Mouse (Mus musculus) limb, embryonic 11.5 days (tissue): Measurements from ENCODE around the gene Ffar1. TPM values are rescaled to one million over a fixed set of nuclear protein-coding genes. Genes with fewer than 3 reads are reported as not detected.

ENCODE experiments used
- ATAC-seq: fragments of 200-750 bp; cut with Nextera tagmentation; 2 replicates; pipeline ENCODE4 v1.8.0; 2017; ENCODE audit warnings: low read depth; ENCODE audit not compliant: insufficient number of reproducible peaks, low FRiP score, low TSS enrichment
- DNase-seq: peaks from one replicate; pipeline ENCODE4 v3.0.0-alpha.2; 2015; ENCODE audit warnings: low spot score
- H3K27ac ChIP-seq: fragments of 300-500 bp; sonication (generic); replicated peaks from 2 replicates; pipeline ENCODE4 v1.5.1; 2014; ENCODE audit warnings: low read depth, mild to moderate bottlenecking, low read length
- H3K27me3 ChIP-seq: fragments of 300-500 bp; sonication (generic); 2 replicates; pipeline ENCODE4 v1.6.1; 2014; ENCODE audit warnings: mild to moderate bottlenecking, low read length, mixed read lengths; ENCODE audit not compliant: control insufficient read depth, insufficient read depth
- H3K36me3 ChIP-seq: fragments of 300-500 bp; sonication (generic); 2 replicates; pipeline ENCODE4 v1.6.1; 2014; ENCODE audit warnings: mild to moderate bottlenecking, low read length, moderate library complexity, mixed read lengths; ENCODE audit not compliant: control insufficient read depth, insufficient read depth
- H3K4me1 ChIP-seq: fragments of 300-500 bp; sonication (generic); 2 replicates; pipeline ENCODE4 v1.6.1; 2014; ENCODE audit warnings: low read length, mixed read lengths; ENCODE audit not compliant: control insufficient read depth, insufficient read depth
- H3K4me2 ChIP-seq: fragments of 300-500 bp; sonication (generic); 2 replicates; pipeline ENCODE4 v1.6.1; 2014; ENCODE audit warnings: low read depth, mild to moderate bottlenecking, moderate library complexity; ENCODE audit not compliant: severe bottlenecking
- H3K4me3 ChIP-seq: fragments of 300-500 bp; sonication (generic); 2 replicates; pipeline ENCODE4 v1.5.1; 2014; ENCODE audit warnings: low read depth, low read length
- H3K9ac ChIP-seq: fragments of 300-500 bp; sonication (generic); 2 replicates; pipeline ENCODE4 v1.6.1; 2014; ENCODE audit warnings: mild to moderate bottlenecking, low read length
- H3K9me3 ChIP-seq: fragments of 300-500 bp; sonication (generic); 2 replicates; pipeline ENCODE4 v1.6.1; 2016; ENCODE audit warnings: low read length; ENCODE audit not compliant: control insufficient read depth
- WGBS: fragments of 180-500 bp; shearing (Covaris S2); extraction: QIAGEN DNeasy Blood & Tissue Kit; methylation state at CpG from one replicate; pipeline ENCODE4 v1.1.7; 2014; 5-methylcytosine and 5-hydroxymethylcytosine counted together
- polyA plus RNA-seq: library from polyadenylated mRNA; unstranded; fragments of >200 nt; fragmentation: Nextera tagmentation; extraction: Ambion mirVana; gene quantifications from 2 replicates; pipeline ENCODE4 v1.2.1, GENCODE M21; 2014

Gene Ffar1
- polyA plus RNA-seq, 1 experiment from 2014 or later: not detected

DNA sequence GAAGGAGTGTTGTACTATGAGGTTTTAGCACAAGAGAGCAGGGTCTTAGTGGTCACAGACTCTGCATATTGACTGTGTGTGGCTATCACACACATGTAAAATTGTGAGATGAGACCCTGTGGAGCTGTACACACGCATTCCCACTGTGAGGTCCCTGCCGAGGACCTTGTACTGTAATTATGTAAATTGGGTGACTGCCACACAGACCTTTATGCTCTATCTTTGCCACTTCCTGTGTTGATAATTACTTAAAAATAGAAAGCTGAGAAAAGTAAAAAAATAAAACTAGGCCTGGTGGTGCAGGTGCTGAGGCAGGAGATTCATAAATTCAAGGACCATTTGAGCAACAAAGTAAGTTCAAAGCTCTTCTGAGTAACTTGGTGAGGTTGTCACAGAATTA, 29.3 kb upstream of the Ffar1 start:
- DNase-seq (no peak), ATAC-seq (no peak)
- H3K4me2 ChIP-seq: no peak overlapping the region
- WGBS: 74% methylated on average over 2 of the region's 2 CpGs
- no peak overlapping the region for H3K9ac ChIP-seq
- H3K36me3 ChIP-seq: no peaks in the 10 kb centered on the region
- H3K9me3 ChIP-seq: no peaks in the 10 kb centered on the region
- no peaks in the 10 kb centered on the region for H3K27me3 ChIP-seq
- no peaks in the 10 kb centered on the region for H3K4me1 ChIP-seq
- no peak overlapping the region for H3K27ac ChIP-seq
- H3K4me3 ChIP-seq: no peak overlapping the region

DNA sequence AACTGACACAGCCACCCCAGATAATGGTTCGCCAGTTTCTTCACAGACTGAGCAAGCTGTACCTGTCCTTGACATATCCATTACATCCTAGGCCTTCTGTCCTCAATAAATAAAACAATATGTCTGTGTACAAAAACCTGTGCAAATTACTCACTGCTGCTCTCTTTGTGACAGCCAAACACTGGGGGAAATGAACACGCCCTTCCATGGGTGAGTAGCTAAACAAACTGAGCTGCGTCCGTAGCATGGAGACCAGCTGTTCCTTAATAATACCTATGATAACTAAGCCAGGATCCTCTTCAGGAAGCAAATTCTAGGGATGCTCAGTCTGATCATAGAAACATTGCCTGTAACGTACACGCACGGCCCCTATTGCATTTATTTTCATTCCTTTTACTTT, 27.4 kb upstream of the Ffar1 start:
- no peak for ATAC-seq
- 81% methylated on average over 7 of the region's 7 CpGs for WGBS
- no peaks in the 10 kb centered on the region for H3K36me3 ChIP-seq

GRCm38 (mm10) chr7:30887568-30888188, 26.3 kb upstream of the Ffar1 start:
- Histone ChIP-seq H3K27me3 (no peaks in the 10 kb centered on the region), H3K9me3 (no peaks in the 10 kb centered on the region), H3K27ac (no peak overlapping the region), H3K36me3 (no peaks in the 10 kb centered on the region), H3K4me1 (no peaks in the 10 kb centered on the region), H3K4me3 (no peak overlapping the region), H3K4me2 (no peak overlapping the region), H3K9ac (no peak overlapping the region)
- DNase-seq: no peak
- WGBS: 81% methylated on average over 14 of the region's 14 CpGs
- no peak for ATAC-seq

More for the DNA sequence above, 27.4 kb upstream of the Ffar1 start:
- H3K4me3 ChIP-seq: no peak overlapping the region
- DNase-seq: no peak
- no peak overlapping the region for H3K9ac ChIP-seq
- H3K27ac ChIP-seq: no peak overlapping the region
- no peak overlapping the region for H3K4me2 ChIP-seq
- H3K27me3 ChIP-seq: no peaks in the 10 kb centered on the region
- no peaks in the 10 kb centered on the region for H3K4me1 ChIP-seq
- H3K9me3 ChIP-seq: no peaks in the 10 kb centered on the region

GRCm38 (mm10) chr7:30886852-30887251, 25.5 kb upstream of the Ffar1 start:
- DNase-seq: no peak
- Histone ChIP-seq H3K27me3 (no peaks in the 10 kb centered on the region), H3K9me3 (no peaks in the 10 kb centered on the region), H3K4me3 (no peak overlapping the region), H3K27ac (no peak overlapping the region), H3K4me1 (no peaks in the 10 kb centered on the region), H3K4me2 (no peak overlapping the region), H3K9ac (no peak overlapping the region), H3K36me3 (no peaks in the 10 kb centered on the region)
- no peak for ATAC-seq
- WGBS: 91% methylated on average over 4 of the region's 4 CpGs

DNA sequence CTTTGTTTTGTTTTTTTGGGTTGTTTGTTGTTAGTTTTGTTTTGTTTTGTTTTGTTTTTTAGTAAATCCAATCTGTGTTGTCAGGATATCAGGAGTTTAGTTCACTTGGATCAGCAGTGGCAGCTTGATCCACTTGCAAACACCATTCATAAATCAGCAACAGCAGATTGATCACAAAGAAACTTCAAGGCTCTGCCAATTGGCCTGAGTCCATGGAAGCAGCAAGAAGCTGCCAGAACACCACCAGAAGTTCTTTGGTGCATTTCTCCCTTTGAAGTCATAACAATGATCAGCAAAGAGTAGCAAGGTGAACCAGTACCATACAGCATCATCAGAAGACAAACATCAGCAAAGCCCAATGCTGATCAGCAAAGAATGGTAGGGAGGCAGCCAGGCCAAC, 22.7 kb upstream of the Ffar1 start:
- DNase-seq (no peak), ATAC-seq (no peak)
- H3K4me2 ChIP-seq: no peak overlapping the region
- H3K27me3 ChIP-seq: no peaks in the 10 kb centered on the region
- H3K36me3 ChIP-seq: no peaks in the 10 kb centered on the region
- no peak overlapping the region for H3K9ac ChIP-seq
- no peaks in the 10 kb centered on the region for H3K9me3 ChIP-seq
- no peaks in the 10 kb centered on the region for H3K4me1 ChIP-seq
- no peak overlapping the region for H3K27ac ChIP-seq
- H3K4me3 ChIP-seq: no peak overlapping the region

DNA sequence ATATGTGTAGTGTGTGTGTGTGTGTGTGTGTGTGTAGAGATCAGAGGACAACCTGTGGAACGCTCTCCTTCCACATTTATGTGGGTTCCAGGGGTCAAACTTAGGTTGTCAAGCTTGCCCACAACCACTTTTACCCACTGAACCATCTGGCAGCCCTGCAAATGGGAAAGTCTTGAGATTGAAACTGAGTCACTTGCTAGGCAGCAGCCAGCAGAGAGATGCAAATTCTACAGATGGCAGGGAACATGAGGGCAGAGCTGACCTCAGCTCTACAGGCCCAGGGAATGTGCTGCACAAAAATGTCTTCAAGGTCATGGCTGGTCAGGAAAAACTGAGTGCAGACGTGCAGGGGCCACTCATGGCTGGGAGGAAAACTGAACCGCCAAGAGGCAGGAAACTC, 20.0 kb upstream of the Ffar1 start:
- Histone ChIP-seq H3K4me1 (no peaks in the 10 kb centered on the region), H3K4me2 (no peak overlapping the region), H3K36me3 (no peaks in the 10 kb centered on the region), H3K9ac (no peak overlapping the region), H3K27me3 (no peaks in the 10 kb centered on the region), H3K9me3 (no peaks in the 10 kb centered on the region), H3K27ac (no peak overlapping the region), H3K4me3 (no peak overlapping the region)
- DNase-seq (no peak), ATAC-seq (no peak)
- 84% methylated on average over 3 of the region's 3 CpGs for WGBS

GRCm38 (mm10) chr7:30880176-30880575, 18.8 kb upstream of the Ffar1 start, which contains the start of gene Cd22:
Gene Cd22 (minus strand): TSS chr7:30880342.
- no peaks in the 10 kb centered on the region for H3K27me3 ChIP-seq
- no peaks in the 10 kb centered on the region for H3K36me3 ChIP-seq
- ATAC-seq: no peak
- no peak within 1 kb of the TSS; the same call in 1 of the 2 replicates for H3K9ac ChIP-seq
- H3K4me3 ChIP-seq: no peak within 1 kb of the TSS
- no peak for DNase-seq
- H3K9me3 ChIP-seq: no peaks in the 10 kb centered on the region
- no peaks in the 10 kb centered on the region for H3K4me1 ChIP-seq
- WGBS: 71% methylated on average over 7 of the region's 7 CpGs
- no peak within 1 kb of the TSS for H3K27ac ChIP-seq
- no peak within 1 kb of the TSS for H3K4me2 ChIP-seq

- Histone ChIP-seq H3K36me3 (no peaks in the 10 kb centered on the region), H3K4me1 (no peaks in the 10 kb centered on the region), H3K27ac (no peak overlapping the region), H3K4me2 (no peak overlapping the region), H3K9me3 (no peaks in the 10 kb centered on the region), H3K9ac (no peak overlapping the region), H3K27me3 (no peaks in the 10 kb centered on the region), H3K4me3 (no peak overlapping the region)
- DNase-seq (no peak), ATAC-seq (no peak)
- WGBS: 79% methylated on average over 6 of the region's 6 CpGs
Observed at GRCm38 (mm10) chr7:30878950-30879349, 17.6 kb upstream of the Ffar1 start.

DNA sequence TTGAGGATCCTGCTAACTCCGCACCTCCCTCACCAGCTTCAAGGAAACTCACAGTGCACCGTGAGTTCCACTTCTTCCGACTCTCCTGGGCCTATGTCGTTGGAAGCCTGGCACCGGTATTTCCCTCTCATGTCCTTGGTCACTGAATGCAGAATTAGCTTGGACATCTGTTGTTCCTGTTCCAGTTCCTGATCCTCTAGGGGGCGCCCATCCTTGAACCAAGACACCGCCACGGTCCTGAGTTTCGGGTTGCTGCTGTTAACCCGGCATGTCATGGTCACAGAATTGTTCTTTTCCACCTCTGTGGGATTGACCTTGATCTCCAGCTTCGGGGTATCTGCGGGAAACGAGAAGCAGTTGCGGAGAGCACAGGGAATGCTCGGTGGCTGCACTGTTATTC, 11.7 kb upstream of the Ffar1 start:
- 24% methylated on average over 15 of the region's 15 CpGs for WGBS
- Histone ChIP-seq H3K4me2 (peak overlapping the region; percentile 11; the same call in 1 of the 2 replicates), H3K4me3 (no peak overlapping the region), H3K27ac (no peak overlapping the region), H3K36me3 (no peaks in the 10 kb centered on the region), H3K4me1 (no peaks in the 10 kb centered on the region), H3K9me3 (no peaks in the 10 kb centered on the region), H3K9ac (no peak overlapping the region), H3K27me3 (no peaks in the 10 kb centered on the region)
- ATAC-seq: no peak
- peak; percentile 81 for DNase-seq
